Mouse (Mus musculus) cerebellum, postnatal 14 days (tissue): ENCODE measurements at regions not wholly inside any gene's neighbourhood (a gene's known extent, or its start where the extent isn't known, plus 50 kb on each side); places are given as distances from the start of the nearest gene placed in this dataset.

Experiments used
- DNase-seq, 2 experiments: peaks; one replicate each; pipeline ENCODE4 v3.0.0; 2021; ENCODE audit warnings: mixed read lengths in 2 of 2

GRCm38 (mm10) chr7:31208237-31209054 is 52.8 kb upstream of the Gramd1a start:
- peak; percentile 80 to 85 for DNase-seq

- no peak for DNase-seq
Measured at GRCm38 (mm10) chr7:31207563-31208236, 52.0 kb upstream of the Gramd1a start.
